Mouse (Mus musculus): ENCODE data around the gene Gm3854.

Gene Gm3854

GRCm38 (mm10) chr7:6388971-6389370 lies 45.4 kb downstream of the Gm3854 start:
- DNase-seq, result no peak

DNA sequence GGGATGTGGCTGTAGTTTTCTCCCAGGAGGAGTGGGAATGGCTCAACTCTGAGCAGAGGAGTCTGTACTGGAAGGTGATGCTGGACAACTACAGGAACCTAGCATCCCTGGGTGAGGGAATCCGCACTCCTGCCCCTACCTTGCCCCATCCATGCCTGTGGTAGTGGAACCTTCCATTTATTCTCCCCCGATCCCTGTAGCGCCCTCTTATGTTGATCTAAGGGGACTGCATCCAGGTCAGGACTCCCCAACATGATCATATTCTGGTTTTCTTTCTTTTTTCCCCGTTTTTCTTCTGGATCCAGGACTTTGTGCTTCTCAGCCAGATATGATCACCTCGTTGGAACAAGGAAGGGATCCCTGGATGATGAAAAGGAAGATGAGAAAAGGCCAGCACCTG lies 45.9 kb downstream of the Gm3854 start:
- DNase-seq, result no peak

DNA sequence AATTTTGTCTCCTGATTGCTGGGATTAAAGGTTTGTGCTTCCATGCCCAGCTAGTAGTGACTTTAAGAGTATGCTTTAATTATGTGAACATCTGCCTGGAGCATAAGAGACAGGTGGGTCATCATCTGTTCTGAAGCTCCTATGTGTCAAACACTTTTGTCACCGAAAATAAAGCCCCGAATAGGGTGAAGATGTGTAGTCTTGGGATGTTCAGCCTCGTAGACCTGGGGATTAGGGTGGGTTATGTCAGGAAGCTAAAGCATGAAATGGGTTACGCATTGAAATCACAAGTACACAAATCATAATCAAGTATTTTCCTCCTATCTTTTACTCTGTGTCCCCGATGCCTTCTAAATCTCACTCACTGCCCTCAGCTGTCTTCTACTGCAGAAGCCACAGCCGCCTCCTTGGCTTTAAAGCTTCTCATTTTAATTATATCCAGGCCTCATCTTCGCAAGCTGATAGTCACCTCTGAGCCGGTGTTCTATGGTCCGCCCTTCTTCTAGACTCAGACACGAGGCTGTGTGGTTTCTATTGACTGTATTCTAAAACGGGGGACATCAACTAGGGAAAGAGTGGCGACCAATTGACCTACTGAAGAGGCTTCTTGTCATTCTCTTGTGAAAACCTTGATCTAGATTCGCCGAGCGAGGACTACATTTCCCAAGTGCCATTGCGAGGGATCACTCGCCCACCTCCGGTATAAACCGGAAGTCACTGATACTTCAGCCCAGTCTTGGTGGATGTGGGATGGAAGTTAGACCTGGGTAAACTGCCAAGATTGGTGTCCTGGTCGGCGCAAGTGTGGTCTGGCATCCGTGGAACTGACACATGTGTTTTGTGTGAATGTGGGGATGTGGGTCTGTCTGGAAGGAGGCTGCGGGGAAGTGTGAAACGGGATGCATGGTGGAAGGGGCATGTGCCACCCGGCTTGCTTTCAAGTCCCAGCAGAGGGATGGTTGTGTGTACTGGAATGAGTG lies 54.7 kb downstream of the Gm3854 start, which contains the start of gene Smim17:
Gene Smim17 (plus strand): TSS at position 720 of the 980 bp plus-strand sequence.
- DNase-seq, result peak; percentile 66
